Mouse (Mus musculus) forelimb bud, embryonic 11.5 days (tissue): ENCODE measurements around the gene Pspn.

Experiments
- DNase-seq: peaks from one replicate; pipeline ENCODE4 v3.0.0-alpha.2; 2012; ENCODE audit warnings: low read depth, low spot score

The Pspn gene

GRCm38 (mm10) chr17:56996506-56996905, 3.3 kb downstream of the Pspn start:
- no peak for DNase-seq

- no peak for DNase-seq
Measured at GRCm38 (mm10) chr17:56995046-56995445, 4.8 kb downstream of the Pspn start.

GRCm38 (mm10) chr17:56990966-56991365, 8.9 kb downstream of the Pspn start:
- no peak for DNase-seq

- DNase-seq = peak; percentile 93
Measured at GRCm38 (mm10) chr17:56990115-56990746, 9.6 kb downstream of the Pspn start, which contains the start of gene Clpp. Gene Clpp, plus strand, starts transcription at chr17:56990305.

- DNase-seq = peak; percentile 86
Measured at GRCm38 (mm10) chr17:56989467-56990114, 10.2 kb downstream of the Pspn start.

GRCm38 (mm10) chr17:56988921-56989430, 10.8 kb downstream of the Pspn start:
- no peak for DNase-seq

GRCm38 (mm10) chr17:56988441-56988840, 11.4 kb downstream of the Pspn start:
- no peak for DNase-seq

GRCm38 (mm10) chr17:56986105-56986805, 13.6 kb downstream of the Pspn start:
- DNase-seq = no peak

GRCm38 (mm10) chr17:56985656-56986055, 14.2 kb downstream of the Pspn start:
- no peak for DNase-seq

GRCm38 (mm10) chr17:56984886-56985285, 14.9 kb downstream of the Pspn start:
- no peak for DNase-seq

GRCm38 (mm10) chr17:56982013-56982412, 17.8 kb downstream of the Pspn start, which contains the start of gene Acer1:
Gene Acer1, minus strand, starts transcription at chr17:56982126.
- no peak for DNase-seq

- DNase-seq = no peak
Measured at GRCm38 (mm10) chr17:56981049-56981448, 18.8 kb downstream of the Pspn start.

GRCm38 (mm10) chr17:56979524-56979923, 20.3 kb downstream of the Pspn start:
- DNase-seq = no peak

GRCm38 (mm10) chr17:56976531-56977390, 23.1 kb downstream of the Pspn start:
- no peak for DNase-seq

- no peak for DNase-seq
Measured at GRCm38 (mm10) chr17:56975391-56975790, 24.4 kb downstream of the Pspn start.

- no peak for DNase-seq
Measured at GRCm38 (mm10) chr17:56974708-56975240, 25.0 kb downstream of the Pspn start.

GRCm38 (mm10) chr17:56973956-56974707, 25.7 kb downstream of the Pspn start:
- DNase-seq = no peak

- no peak for DNase-seq
Measured at GRCm38 (mm10) chr17:56970081-56970480, 29.7 kb downstream of the Pspn start.

- no peak for DNase-seq
Measured at GRCm38 (mm10) chr17:56969321-56969720, 30.5 kb downstream of the Pspn start.

GRCm38 (mm10) chr17:56963646-56964045, 36.2 kb downstream of the Pspn start:
- DNase-seq = no peak
